Mouse (Mus musculus) stomach, embryonic 14.5 days (tissue): Measurements from ENCODE around the gene Stk26. TPM values are rescaled to one million over a fixed set of nuclear protein-coding genes. Genes with fewer than 3 reads are reported as not detected.

Source experiments
- ATAC-seq: fragments of 200-750 bp; cut with Nextera tagmentation; 2 replicates; pipeline ENCODE4 v1.8.0; 2017; ENCODE audit warnings: low read depth, moderate TSS enrichment; ENCODE audit not compliant: insufficient number of reproducible peaks, insufficient read depth, low FRiP score
- H3K27ac ChIP-seq: fragments of 300-500 bp; sonication (generic); 2 replicates; pipeline ENCODE4 v1.5.1; 2014; ENCODE audit warnings: mild to moderate bottlenecking, low read length, moderate library complexity, mixed read lengths
- H3K27me3 ChIP-seq: fragments of 300-500 bp; sonication (generic); 2 replicates; pipeline ENCODE4 v1.6.1; 2014; ENCODE audit warnings: low read length, control low read depth, mixed read lengths; ENCODE audit not compliant: control insufficient read depth, insufficient read depth
- H3K36me3 ChIP-seq: fragments of 300-500 bp; sonication (generic); 2 replicates; pipeline ENCODE4 v1.6.1; 2014; ENCODE audit warnings: mild to moderate bottlenecking, control low read depth, low read length, moderate library complexity, mixed read lengths; ENCODE audit not compliant: control insufficient read depth, insufficient read depth
- H3K4me1 ChIP-seq: fragments of 300-500 bp; sonication (generic); 2 replicates; pipeline ENCODE4 v1.6.1; 2014; ENCODE audit warnings: low read length, control low read depth, mixed read lengths; ENCODE audit not compliant: control insufficient read depth, insufficient read depth
- H3K4me2 ChIP-seq: fragments of 300-500 bp; sonication (generic); replicated peaks from 2 replicates; pipeline ENCODE4 v1.6.1; 2014; ENCODE audit warnings: low read depth, low read length, control low read depth
- H3K4me3 ChIP-seq: fragments of 300-500 bp; sonication (generic); 2 replicates; pipeline ENCODE4 v1.5.1; 2014; ENCODE audit warnings: low read depth, low read length, control low read depth
- H3K9ac ChIP-seq: fragments of 300-500 bp; sonication (generic); replicated peaks from 2 replicates; pipeline ENCODE4 v1.6.1; 2014; ENCODE audit warnings: low read depth, mild to moderate bottlenecking, control low read depth, low read length, moderate library complexity, mixed read lengths
- H3K9me3 ChIP-seq: fragments of 300-500 bp; sonication (generic); 2 replicates; pipeline ENCODE4 v1.6.1; 2016; ENCODE audit warnings: low read depth, low read length, control low read depth; ENCODE audit not compliant: control insufficient read depth
- WGBS: fragments of 180-500 bp; shearing (Covaris S2); extraction: QIAGEN DNeasy Blood & Tissue Kit; methylation state at CpG from one replicate; pipeline ENCODE4 v1.1.7; 2014; 5-methylcytosine and 5-hydroxymethylcytosine counted together
- polyA plus RNA-seq: library from polyadenylated mRNA; unstranded; fragments of >200 nt; fragmentation: Nextera tagmentation; extraction: Ambion mirVana; gene quantifications from 2 replicates; pipeline ENCODE4 v1.2.1, GENCODE M21; 2014

The Stk26 gene
- polyA plus RNA-seq, 1 experiment from 2014 or later, result 10.0 TPM

DNA sequence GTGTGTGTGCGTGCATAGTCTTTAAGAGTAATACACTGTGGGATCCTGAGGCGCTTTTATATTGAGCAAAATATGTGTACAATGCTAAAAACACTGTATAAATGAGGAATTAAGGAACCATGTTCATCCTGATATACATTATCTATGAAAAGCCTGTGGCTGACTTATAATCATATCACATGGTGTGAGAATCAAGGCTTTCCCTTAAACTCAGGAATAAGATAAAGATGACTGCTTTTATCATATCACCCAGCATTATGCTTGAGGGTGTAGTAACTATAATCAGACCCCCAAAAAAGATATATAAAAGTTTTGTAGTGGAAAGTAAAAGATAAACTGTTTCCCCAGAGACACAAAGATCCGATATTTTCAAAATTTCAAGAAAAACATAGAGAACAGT is 62.6 kb downstream of the Stk26 start:
- Histone ChIP-seq H3K27ac (no peak overlapping the region), H3K4me2 (no peak overlapping the region), H3K36me3 (no peaks in the 10 kb centered on the region), H3K4me1 (no peaks in the 10 kb centered on the region), H3K9ac (no peak overlapping the region), H3K4me3 (no peak overlapping the region), H3K27me3 (no peaks in the 10 kb centered on the region), H3K9me3 (no peaks in the 10 kb centered on the region)
- WGBS, result 89% methylated on average over 3 of the region's 3 CpGs
- ATAC-seq, result no peak

DNA sequence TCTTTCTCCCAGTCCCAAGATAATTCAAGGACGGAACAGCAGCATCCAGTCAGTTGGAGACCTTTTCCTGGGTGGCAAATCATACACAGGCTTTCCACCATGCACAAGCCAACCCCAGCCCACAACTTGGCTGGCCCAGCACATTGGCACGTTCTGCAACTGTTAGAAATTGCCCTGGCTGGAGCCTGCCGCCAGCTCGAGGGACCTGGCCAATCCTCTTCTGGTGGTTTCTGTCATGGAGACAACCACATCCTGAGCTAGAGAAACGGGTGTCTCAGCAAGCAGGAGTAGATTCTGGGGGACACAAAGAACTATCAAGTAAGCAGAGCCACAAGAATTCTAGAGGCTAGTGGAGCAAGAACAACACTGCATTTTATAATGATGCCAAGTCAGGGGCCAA is 69.1 kb downstream of the Stk26 start:
- WGBS, result 83% methylated on average over 5 of the region's 5 CpGs
- H3K4me3 ChIP-seq, result no peak overlapping the region
- no peak for ATAC-seq
- no peaks in the 10 kb centered on the region for H3K9me3 ChIP-seq
- H3K27ac ChIP-seq, result no peak overlapping the region
- H3K27me3 ChIP-seq, result no peaks in the 10 kb centered on the region
- no peak overlapping the region for H3K9ac ChIP-seq
- H3K36me3 ChIP-seq, result no peaks in the 10 kb centered on the region
- no peak overlapping the region for H3K4me2 ChIP-seq
- no peaks in the 10 kb centered on the region for H3K4me1 ChIP-seq

- no peak overlapping the region for H3K4me2 ChIP-seq
- no peak overlapping the region for H3K4me3 ChIP-seq
- no peaks in the 10 kb centered on the region for H3K36me3 ChIP-seq
- H3K4me1 ChIP-seq, result no peaks in the 10 kb centered on the region
- WGBS, result 53% methylated on average over 3 of the region's 3 CpGs
- no peak overlapping the region for H3K27ac ChIP-seq
- ATAC-seq, result no peak
- H3K9me3 ChIP-seq, result no peaks in the 10 kb centered on the region
- no peaks in the 10 kb centered on the region for H3K27me3 ChIP-seq
- no peak overlapping the region for H3K9ac ChIP-seq
Observed at GRCm38 (mm10) chrX:50917389-50917788, 76.5 kb downstream of the Stk26 start.

DNA sequence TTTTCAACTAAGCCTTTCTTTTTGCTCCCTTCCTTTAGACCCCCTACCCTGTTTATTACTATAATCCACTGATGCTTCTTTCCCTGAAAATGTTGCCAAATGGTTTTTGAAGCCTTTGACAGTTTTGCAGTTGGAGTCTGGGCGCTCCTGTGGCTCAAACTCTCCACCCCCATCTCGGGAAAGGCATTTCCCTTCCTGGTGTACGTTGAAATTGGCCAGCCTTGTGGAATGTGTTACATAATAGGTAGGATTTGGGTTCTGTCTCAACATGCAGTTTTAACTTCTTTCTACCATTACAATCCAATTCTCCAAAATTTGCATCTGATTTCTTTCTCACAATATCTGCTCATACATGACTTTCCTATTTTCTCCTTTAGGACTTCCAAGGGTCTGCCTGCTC is 77.9 kb downstream of the Stk26 start:
- 28% methylated on average over 3 of the region's 3 CpGs for WGBS
- no peak overlapping the region for H3K9ac ChIP-seq
- no peaks in the 10 kb centered on the region for H3K9me3 ChIP-seq

GRCm38 (mm10) chrX:50924629-50925364 is 84.0 kb downstream of the Stk26 start:
- 43% methylated on average over 18 of the region's 18 CpGs for WGBS
- Histone ChIP-seq H3K4me2 (no peak overlapping the region), H3K9ac (no peak overlapping the region), H3K4me3 (no peak overlapping the region), H3K36me3 (no peaks in the 10 kb centered on the region), H3K27me3 (no peaks in the 10 kb centered on the region), H3K9me3 (no peaks in the 10 kb centered on the region), H3K27ac (no peak overlapping the region), H3K4me1 (no peaks in the 10 kb centered on the region)
- no peak for ATAC-seq

More for the DNA sequence above, 77.9 kb downstream of the Stk26 start:
- ATAC-seq, result no peak
- H3K27me3 ChIP-seq, result no peaks in the 10 kb centered on the region
- no peaks in the 10 kb centered on the region for H3K4me1 ChIP-seq
- H3K4me2 ChIP-seq, result no peak overlapping the region
- no peak overlapping the region for H3K27ac ChIP-seq
- no peaks in the 10 kb centered on the region for H3K36me3 ChIP-seq
- no peak overlapping the region for H3K4me3 ChIP-seq

GRCm38 (mm10) chrX:50926893-50927545 is 86.2 kb downstream of the Stk26 start:
- Histone ChIP-seq H3K9me3 (no peaks in the 10 kb centered on the region), H3K4me2 (no peak overlapping the region), H3K27ac (no peak overlapping the region), H3K4me1 (no peaks in the 10 kb centered on the region), H3K27me3 (no peaks in the 10 kb centered on the region), H3K36me3 (no peaks in the 10 kb centered on the region), H3K9ac (no peak overlapping the region), H3K4me3 (no peak overlapping the region)
- ATAC-seq, result no peak
- WGBS, result 72% methylated on average over 10 of the region's 10 CpGs

- Histone ChIP-seq H3K4me2 (no peak overlapping the region), H3K9ac (no peak overlapping the region), H3K4me3 (no peak overlapping the region), H3K36me3 (no peaks in the 10 kb centered on the region), H3K27me3 (no peaks in the 10 kb centered on the region), H3K27ac (no peak overlapping the region), H3K9me3 (no peaks in the 10 kb centered on the region), H3K4me1 (no peaks in the 10 kb centered on the region)
- ATAC-seq, result no peak
- 42% methylated on average over 3 of the region's 3 CpGs for WGBS
Observed at GRCm38 (mm10) chrX:50930309-50930708, 89.5 kb downstream of the Stk26 start.

- WGBS, result 78% methylated on average over 3 of the region's 3 CpGs
- H3K4me1 ChIP-seq, result no peaks in the 10 kb centered on the region
Observed at GRCm38 (mm10) chrX:50937117-50937516, 96.3 kb downstream of the Stk26 start.

More at GRCm38 (mm10) chrX:50937117-50937516, 96.3 kb downstream of the Stk26 start:
- Histone ChIP-seq H3K36me3 (no peaks in the 10 kb centered on the region), H3K27ac (no peak overlapping the region), H3K9ac (no peak overlapping the region), H3K9me3 (no peaks in the 10 kb centered on the region), H3K4me2 (no peak overlapping the region), H3K27me3 (no peaks in the 10 kb centered on the region), H3K4me3 (no peak overlapping the region)
- no peak for ATAC-seq
